Mouse (Mus musculus) spleen, adult 2 months (tissue): ENCODE measurements around the gene Xylt1. TPM values are rescaled to one million over a fixed set of nuclear protein-coding genes. Genes with fewer than 3 reads are reported as not detected.
A peak's percentile ranks its signal among the peaks of the same experiment; 100 is the strongest.

Experiments
- DNase-seq, 2 experiments: peaks; one replicate each; pipeline versions ENCODE4 v3.0.0 to v3.0.0-alpha.2; 2012 to 2021; ENCODE audit warnings: low spot score in 2 of 2, low read depth in 1 of 2
- H3K27ac ChIP-seq: fragments of 200-500 bp; 2 replicates; pipeline ENCODE4 v1.5.1; 2012; ENCODE audit warnings: low read length, inconsistent platforms; ENCODE audit not compliant: insufficient read depth
- H3K27me3 ChIP-seq: fragments of 200-500 bp; 2 replicates; pipeline ENCODE4 v1.6.1; 2012; ENCODE audit warnings: mild to moderate bottlenecking, moderate library complexity, low read length, inconsistent platforms; ENCODE audit not compliant: control insufficient read depth, insufficient read depth
- H3K36me3 ChIP-seq: fragments of 200-500 bp; 2 replicates; pipeline ENCODE4 v1.6.1; 2012; ENCODE audit warnings: mild to moderate bottlenecking, low read length, inconsistent platforms; ENCODE audit not compliant: control insufficient read depth, insufficient read depth
- H3K4me1 ChIP-seq: fragments of 200-500 bp; 2 replicates; pipeline ENCODE4 v1.6.1; 2011; ENCODE audit warnings: inconsistent platforms; ENCODE audit not compliant: control insufficient read depth, insufficient read depth, insufficient read length
- H3K4me3 ChIP-seq: fragments of 200-500 bp; 2 replicates; pipeline ENCODE4 v1.5.1; 2011; ENCODE audit warnings: mild to moderate bottlenecking, inconsistent platforms; ENCODE audit not compliant: insufficient read depth, insufficient read length; ENCODE audit errors: extremely low read depth
- CTCF ChIP-seq: fragments of 200-500 bp; IDR thresholded peaks from 2 replicates; pipeline ENCODE4 v1.5.1; 2011; ENCODE audit warnings: mild to moderate bottlenecking, inconsistent platforms; ENCODE audit not compliant: insufficient read depth, insufficient read length, insufficient replicate concordance; ENCODE audit errors: extremely low read depth
- POLR2A ChIP-seq: fragments of 200-500 bp; IDR thresholded peaks from 2 replicates; pipeline ENCODE4 v1.6.1; 2011; ENCODE audit warnings: low read depth, low read length, inconsistent platforms
- WGBS: fragments of 180-500 bp; shearing (Covaris S2); methylation state at CpG from one replicate; pipeline ENCODE4 v1.1.7; 2018; 5-methylcytosine and 5-hydroxymethylcytosine counted together
- polyA plus RNA-seq: library from polyadenylated mRNA; depleted of rRNA; stranded (reverse); fragments of >200 nt; gene quantifications from 2 replicates; pipeline ENCODE4 v1.2.3, GENCODE M21; 2012

Xylt1 gene
- polyA plus RNA-seq, 1 experiment: 7.8 TPM

DNA sequence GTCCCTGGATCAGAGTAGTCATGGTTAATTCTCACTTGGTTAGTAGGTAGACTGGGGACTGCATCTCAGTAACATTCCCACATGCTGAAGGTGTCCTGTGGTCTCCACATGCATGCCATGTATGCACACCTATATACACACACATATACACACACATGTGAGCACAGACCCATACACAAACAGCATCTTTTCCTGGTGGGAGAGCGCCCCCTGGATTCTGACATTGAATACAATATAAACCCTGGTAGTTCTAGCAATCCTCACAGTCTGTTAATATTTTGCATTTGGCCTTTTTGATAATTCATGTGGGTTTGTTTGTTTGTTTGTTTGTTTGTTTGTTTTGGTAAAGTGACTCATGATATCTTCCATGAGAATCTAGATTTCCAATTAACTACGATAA lies 242.0 kb downstream of the Xylt1 start:
- TF ChIP-seq POLR2A (no peak), CTCF (peak; percentile 13; the same call in 1 of the 2 replicates)
- 92% methylated on average over 2 of the region's 2 CpGs for WGBS
- Histone ChIP-seq H3K4me1 (0 out of 2 replicates have a peak, but pooled peaks cover under 1% of the 10 kb centered on the region), H3K36me3 (no peaks in the 10 kb centered on the region; the same call in 1 of the 2 replicates), H3K27ac (no peak overlapping the region), H3K27me3 (no peaks in the 10 kb centered on the region), H3K4me3 (no peak overlapping the region)
- DNase-seq: peak; percentile 27 to 65

DNA sequence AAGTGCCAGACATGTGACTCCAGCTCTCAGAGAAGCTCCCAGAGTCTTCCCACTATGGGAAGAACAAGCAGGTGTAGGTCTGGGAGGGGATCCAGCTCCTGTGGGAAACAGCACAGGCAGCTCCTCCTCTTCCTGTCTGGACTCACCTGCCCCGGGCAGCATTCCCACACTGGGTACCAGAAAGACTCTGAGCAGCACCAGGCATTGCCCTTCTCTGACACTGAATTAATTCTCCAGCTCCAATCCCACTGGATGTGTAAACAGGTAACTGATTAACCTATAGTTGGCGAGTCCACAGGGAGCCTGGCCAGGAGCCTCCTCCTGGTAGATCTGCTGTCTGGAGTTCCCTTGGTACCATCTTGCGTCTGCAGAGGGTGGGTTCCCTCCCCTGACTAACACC lies 248.0 kb downstream of the Xylt1 start:
- 89% methylated on average over 3 of the region's 3 CpGs for WGBS
- 0 out of 2 replicates have a peak, but pooled peaks cover 2% of the 10 kb centered on the region for H3K4me1 ChIP-seq
- no peaks in the 10 kb centered on the region; the same call in 1 of the 2 replicates for H3K36me3 ChIP-seq
- H3K4me3 ChIP-seq: no peak overlapping the region
- DNase-seq: no peak
- no peaks in the 10 kb centered on the region for H3K27me3 ChIP-seq
- TF ChIP-seq POLR2A: no peak
- TF ChIP-seq CTCF: no peak
- no peak overlapping the region for H3K27ac ChIP-seq

DNA sequence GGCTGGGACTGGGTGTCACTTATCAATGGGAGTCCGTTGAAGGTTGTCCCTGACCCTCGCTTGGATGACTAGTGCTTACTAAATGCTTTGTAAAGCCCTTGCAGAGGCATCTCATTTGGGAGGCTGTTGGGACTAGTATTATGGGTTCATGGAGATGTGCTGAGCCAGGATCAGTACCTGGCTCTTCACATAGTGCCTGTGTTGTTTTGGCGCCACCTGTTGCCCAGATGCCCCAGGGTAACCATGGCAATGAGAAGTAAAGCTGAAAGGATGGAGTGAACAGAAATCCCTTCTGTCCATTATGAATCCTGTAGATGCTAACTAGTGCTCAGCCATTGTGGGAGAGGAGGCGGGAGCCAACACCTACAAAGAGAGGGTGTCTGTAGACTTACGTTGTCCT lies 249.9 kb downstream of the Xylt1 start:
- Histone ChIP-seq H3K27ac (no peak overlapping the region), H3K36me3 (peaks cover 1% of the 10 kb centered on the region; the same call in 1 of the 2 replicates), H3K4me1 (0 out of 2 replicates have a peak, but pooled peaks cover 2% of the 10 kb centered on the region), H3K4me3 (no peak overlapping the region), H3K27me3 (no peaks in the 10 kb centered on the region)
- 85% methylated on average over 5 of the region's 5 CpGs for WGBS
- DNase-seq: peak; percentile 21 to 58
- no peak for TF ChIP-seq POLR2A
- TF ChIP-seq CTCF: peak; percentile 69; the same call in 1 of the 2 replicates

DNA sequence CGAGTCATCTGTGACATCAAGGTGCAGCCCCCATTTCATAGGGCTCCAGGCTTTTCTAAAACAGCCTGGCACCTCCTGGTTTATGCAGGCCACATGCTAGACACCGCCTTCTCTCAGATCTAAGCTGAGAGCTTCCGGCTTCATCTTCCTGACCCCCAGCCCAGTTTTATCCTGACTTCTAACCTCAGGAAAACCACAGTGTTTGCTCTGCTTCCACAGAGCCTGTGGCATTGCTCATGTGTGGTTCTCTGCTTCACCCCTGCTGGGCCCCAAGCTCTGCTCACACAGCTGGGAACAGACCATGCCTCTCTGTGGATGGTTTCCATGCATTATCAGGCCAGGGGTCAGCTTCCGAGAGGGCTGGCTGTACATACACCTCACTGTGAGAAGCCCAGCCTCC lies 254.8 kb downstream of the Xylt1 start:
- Histone ChIP-seq H3K4me1 (peaks cover 6% of the 10 kb centered on the region; the same call in 1 of the 2 replicates), H3K27ac (no peak overlapping the region), H3K4me3 (no peak overlapping the region), H3K27me3 (no peaks in the 10 kb centered on the region), H3K36me3 (peaks cover 3% of the 10 kb centered on the region)
- no peak for DNase-seq
- no peak for TF ChIP-seq CTCF
- no peak for TF ChIP-seq POLR2A
- 34% methylated on average over 4 of the region's 4 CpGs for WGBS

DNA sequence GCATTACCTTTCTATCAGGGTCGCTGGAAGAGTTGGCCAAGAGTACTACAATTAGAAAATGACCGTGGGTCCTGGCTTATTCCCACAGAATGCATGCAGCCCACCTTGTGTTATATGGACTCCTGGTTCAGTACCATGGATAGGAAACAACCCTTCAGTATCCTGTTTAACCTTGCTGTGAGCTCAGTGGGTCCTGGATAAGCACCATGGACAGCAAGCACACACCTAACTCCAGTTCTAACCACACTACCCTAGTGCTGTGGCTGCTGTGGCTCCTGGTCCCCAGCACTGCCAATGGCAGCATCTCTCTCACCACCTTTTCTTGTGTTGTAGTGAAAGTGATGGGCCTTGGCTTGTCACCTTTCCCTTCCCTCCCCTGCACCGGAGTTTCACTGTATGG lies 255.9 kb downstream of the Xylt1 start:
- WGBS: 92% methylated on average over 3 of the region's 3 CpGs
- Histone ChIP-seq H3K4me3 (no peak overlapping the region), H3K36me3 (peaks cover 3% of the 10 kb centered on the region), H3K27ac (no peak overlapping the region), H3K27me3 (no peaks in the 10 kb centered on the region), H3K4me1 (peaks cover 6% of the 10 kb centered on the region; the same call in 1 of the 2 replicates)
- no peak for DNase-seq
- TF ChIP-seq POLR2A: no peak
- no peak for TF ChIP-seq CTCF

DNA sequence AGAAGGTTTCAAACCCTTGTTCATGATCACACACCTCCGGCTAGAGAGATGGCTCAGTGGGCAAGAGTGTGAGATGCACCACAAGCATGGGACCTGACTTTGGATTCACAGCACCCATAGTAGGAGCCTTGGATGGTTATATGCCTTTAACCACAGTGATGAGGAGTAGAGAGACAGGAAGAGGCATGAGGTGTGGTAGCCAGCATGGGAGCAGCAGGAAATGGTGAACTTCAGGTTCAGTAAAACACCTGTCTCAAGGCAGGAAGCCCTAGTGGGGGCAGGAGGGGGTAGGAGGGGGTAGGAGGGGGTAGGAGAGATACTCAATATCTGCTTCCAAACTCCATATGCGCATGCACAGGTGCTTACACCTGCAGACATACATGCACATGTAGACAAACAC lies 257.2 kb downstream of the Xylt1 start:
- TF ChIP-seq POLR2A (no peak), CTCF (no peak)
- Histone ChIP-seq H3K27ac (no peak overlapping the region), H3K36me3 (peaks cover 3% of the 10 kb centered on the region), H3K4me3 (no peak overlapping the region), H3K27me3 (no peaks in the 10 kb centered on the region), H3K4me1 (peaks cover 6% of the 10 kb centered on the region; the same call in 1 of the 2 replicates)
- WGBS: 80% methylated on average over 2 of the region's 2 CpGs
- no peak for DNase-seq

DNA sequence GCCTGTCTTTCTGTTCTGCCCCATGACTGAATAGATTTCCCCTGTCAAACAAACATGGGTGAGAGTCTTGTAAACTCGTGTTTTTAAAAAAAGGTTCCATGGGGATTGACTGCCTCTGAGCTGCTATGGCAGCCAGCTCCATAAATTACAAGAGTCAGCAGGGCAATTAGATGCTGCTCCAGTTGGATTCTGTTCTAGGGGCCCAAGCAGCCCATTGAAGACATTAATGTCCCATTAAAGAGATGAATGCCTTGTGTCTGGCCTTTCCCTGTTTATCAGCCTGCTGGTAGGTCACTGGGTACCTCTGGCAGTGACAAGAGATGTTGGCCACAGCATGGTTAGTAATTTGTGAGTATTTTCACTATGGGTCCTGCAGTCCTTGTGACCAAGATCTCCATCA lies 271.9 kb downstream of the Xylt1 start:
- 95% methylated on average over 1 of the region's 1 CpGs for WGBS
- no peaks in the 10 kb centered on the region for H3K4me1 ChIP-seq

DNA sequence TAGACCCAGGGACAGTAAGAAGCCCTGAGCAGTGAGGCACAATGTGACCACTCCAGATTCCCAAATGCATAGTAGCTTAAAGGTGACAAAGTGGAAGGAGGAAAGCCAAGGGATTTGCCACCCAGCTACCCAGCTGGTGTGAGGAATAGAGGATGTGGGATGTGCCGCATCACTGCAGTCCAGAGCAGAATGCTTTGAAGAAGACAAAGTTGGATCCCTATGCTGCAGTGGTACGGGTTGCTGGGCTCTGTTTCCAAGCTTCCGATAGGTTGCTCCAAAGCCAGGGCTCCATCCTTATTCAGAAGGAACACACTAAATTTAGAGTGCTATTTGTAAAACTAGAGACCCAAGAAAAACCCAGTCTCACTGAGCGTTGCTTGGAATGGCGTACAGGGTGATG lies 275.0 kb downstream of the Xylt1 start:
- no peaks in the 10 kb centered on the region for H3K27me3 ChIP-seq
- WGBS: 95% methylated on average over 5 of the region's 5 CpGs
- no peak overlapping the region for H3K4me3 ChIP-seq
- H3K4me1 ChIP-seq: no peaks in the 10 kb centered on the region
- peaks cover 16% of the 10 kb centered on the region for H3K36me3 ChIP-seq
- H3K27ac ChIP-seq: no peak overlapping the region
- DNase-seq: no peak
- TF ChIP-seq CTCF (no peak), POLR2A (no peak)

More for the DNA sequence above, 271.9 kb downstream of the Xylt1 start:
- H3K4me3 ChIP-seq: no peak overlapping the region
- peaks cover 16% of the 10 kb centered on the region for H3K36me3 ChIP-seq
- no peak for TF ChIP-seq CTCF
- no peak for TF ChIP-seq POLR2A
- no peak overlapping the region for H3K27ac ChIP-seq
- H3K27me3 ChIP-seq: no peaks in the 10 kb centered on the region
- DNase-seq: no peak
